Comparison of ENCODE assay signal across 10 mouse cellular contexts in genomic region chr8:105474680-105475079, GRCm38 (mm10). TPM values are rescaled to one million over a fixed set of nuclear protein-coding genes. Genes with fewer than 3 reads are reported as not detected.
A peak's percentile ranks its signal among the peaks of the same experiment; 100 is the strongest.
DNase-seq lines count a peak whose midpoint lies in the region; ATAC-seq and TF ChIP-seq lines count a peak whose summit lies in the region.
"Had no signal": no experiment of that assay in that cellular context is flagged by ENCODE, and none has a peak within 500 bp of the region (broad histone marks: within the 10 kb centered on the region; RNA-seq: fewer than 3 reads in every experiment).

No protein-coding gene starts in this region.

- no peaks in the 10 kb centered on the region for H3K79me2 ChIP-seq in heart, adult 2 months (replicated peaks; ENCODE audit: control insufficient read depth, insufficient read depth, low read length)

- TF ChIP-seq POLR2A in heart, adult 2 months (IDR thresholded peaks at IDR 0.05; ENCODE audit: insufficient read depth, low read depth, low read length), result no peak

- no peak for TF ChIP-seq EP300 in heart, adult 2 months (IDR thresholded peaks at IDR 0.05; ENCODE audit: insufficient read depth, low read depth, low read length)

- WGBS in heart, adult 2 months, result 26% methylated on average over 5 of the region's 5 CpGs
- 46% methylated on average over 5 of the region's 5 CpGs for WGBS in neural tube, embryonic 11.5 days
- WGBS in liver, embryonic 11.5 days, result 42% methylated on average over 5 of the region's 5 CpGs

- DNase-seq in heart, adult 2 months, result no peak
- no peak for DNase-seq in heart, postnatal 4 days
- DNase-seq in neural tube, embryonic 11.5 days (ENCODE audit: low spot score), result peak; percentile 8
- no peak for DNase-seq in neural tube, embryonic 10.5 days (ENCODE audit: extremely low spot score, low spot score)
- DNase-seq in lung, postnatal 25 days (ENCODE audit: low spot score), result peak; percentile 44
- no peak for DNase-seq in urinary bladder, postnatal 10 days (ENCODE audit: low spot score)
- DNase-seq in liver, embryonic 11.5 days (ENCODE audit: low spot score), result no peak
- DNase-seq in thymus, postnatal 36 days, result no peak

- H3K27ac ChIP-seq in heart, adult 2 months, result peak overlapping the region; percentile 76
- peak overlapping the region; percentile 58; the same call in 1 of the 2 replicates for H3K27ac ChIP-seq in neural tube, embryonic 11.5 days (ENCODE audit: low read depth, low read length)
- H3K27ac ChIP-seq in liver, embryonic 11.5 days (ENCODE audit: low read depth, low read length), result no peak overlapping the region

- H3K4me3 ChIP-seq in heart, adult 2 months, result 0 out of 2 replicates have a peak overlapping the region, but pooled peaks have one; percentile 15
- H3K4me3 ChIP-seq in neural tube, embryonic 11.5 days (ENCODE audit: low read depth, low read length), result no peak overlapping the region
- H3K4me3 ChIP-seq in liver, embryonic 11.5 days (ENCODE audit: low read depth, low read length), result no peak overlapping the region

- peak overlapping the region; percentile 16; the same call in 1 of the 2 replicates for H3K4me2 ChIP-seq in neural tube, embryonic 11.5 days (ENCODE audit: low read depth)
- no peak overlapping the region for H3K4me2 ChIP-seq in liver, embryonic 11.5 days

- no peak for TF ChIP-seq CTCF in heart, adult 2 months (IDR thresholded peaks at IDR 0.05)

- H3K27me3 ChIP-seq in heart, adult 2 months (ENCODE audit: control insufficient read depth, insufficient read depth, low read length), result no peaks in the 10 kb centered on the region
- H3K27me3 ChIP-seq in neural tube, embryonic 11.5 days (ENCODE audit: control insufficient read depth, insufficient read depth, low read length), result 0 out of 2 replicates have a peak, but pooled peaks cover 2% of the 10 kb centered on the region
- peaks cover 55% of the 10 kb centered on the region for H3K27me3 ChIP-seq in liver, embryonic 11.5 days (replicated peaks; ENCODE audit: control insufficient read depth, insufficient read depth, low read length)
- H3K27me3 ChIP-seq: Patski had no signal

- ATAC-seq in neural tube, embryonic 11.5 days (ENCODE audit: insufficient read depth, low FRiP score, low TSS enrichment), result no peak
- ATAC-seq in liver, embryonic 11.5 days (replicated peaks; ENCODE audit: low FRiP score), result no peak
- ATAC-seq: Patski had no signal

- no peak overlapping the region for H3K9ac ChIP-seq in heart, adult 2 months (ENCODE audit: low read depth, low read length)
- H3K9ac ChIP-seq in neural tube, embryonic 11.5 days (ENCODE audit: low read length), result peak overlapping the region; percentile 22
- H3K9ac ChIP-seq in liver, embryonic 11.5 days (ENCODE audit: low read depth, low read length), result no peak overlapping the region

- H3K9me3 ChIP-seq in neural tube, embryonic 11.5 days (ENCODE audit: control insufficient read depth, low read length), result no peaks in the 10 kb centered on the region
- H3K9me3 ChIP-seq in liver, embryonic 11.5 days (ENCODE audit: control insufficient read depth, low read length), result no peaks in the 10 kb centered on the region

- intact Hi-C loops in heart, adult 2 months (cut with DNase I), result loop anchor here (5.0 kb wide), 2 partner anchors 32 to 117 kb away; no protein-coding TSS in a partner anchor

- H3K4me1 ChIP-seq in heart, adult 2 months (ENCODE audit: control insufficient read depth, insufficient read depth, low read length), result peaks cover 21% of the 10 kb centered on the region
- peaks cover 44% of the 10 kb centered on the region for H3K4me1 ChIP-seq in neural tube, embryonic 11.5 days (ENCODE audit: control insufficient read depth, insufficient read depth, low read length)
- H3K4me1 ChIP-seq in liver, embryonic 11.5 days (replicated peaks; ENCODE audit: control insufficient read depth, insufficient read depth, low read length), result peaks cover 33% of the 10 kb centered on the region

- no peaks in the 10 kb centered on the region; the same call in 1 of the 2 replicates for H3K36me3 ChIP-seq in heart, adult 2 months (ENCODE audit: control insufficient read depth, insufficient read depth, low read length)
- H3K36me3 ChIP-seq in neural tube, embryonic 11.5 days (ENCODE audit: control insufficient read depth, insufficient read depth, low read length), result no peaks in the 10 kb centered on the region; the same call in 1 of the 2 replicates
- H3K36me3 ChIP-seq in liver, embryonic 11.5 days (ENCODE audit: control insufficient read depth, insufficient read depth, low read length), result no peaks in the 10 kb centered on the region

RNA-seq across cellular contexts. Expression of gene Tppp3, which starts 3.4 kb away (rescaled TPM):
- 10 to 100 TPM; 35.0 to 48.8 TPM for total RNA-seq in heart, adult 2 months (2021)
- polyA plus RNA-seq in heart, adult 2 months (2012; rRNA removed), result 73.7 and 89.2 TPM in 2 replicates
- 10 to 100 TPM; 44.4 to 46.1 TPM for total RNA-seq in heart, postnatal 4 days (2021)
- 218 and 229 TPM in 2 replicates for polyA plus RNA-seq in neural tube, embryonic 11.5 days (2014; fragmentation: Nextera tagmentation; extraction: Ambion mirVana)
- polyA plus RNA-seq in liver, embryonic 11.5 days (2014; fragmentation: Nextera tagmentation; extraction: Ambion mirVana), result 3.1 and 3.2 TPM in 2 replicates
- total RNA-seq: hematopoietic stem cell, adult 5-6 weeks had no signal

RNA-seq across cellular contexts. Expression of gene Zdhhc1, which starts 22.0 kb away (rescaled TPM):
- 10 to 100 TPM; 13.0 to 13.3 TPM for total RNA-seq in heart, adult 2 months (2021)
- 37.5 and 40.5 TPM in 2 replicates for polyA plus RNA-seq in heart, adult 2 months (2012; rRNA removed)
- 10 to 100 TPM; 14.6 to 15.9 TPM for total RNA-seq in heart, postnatal 4 days (2021)
- polyA plus RNA-seq in neural tube, embryonic 11.5 days (2014; fragmentation: Nextera tagmentation; extraction: Ambion mirVana), result 18.5 and 18.9 TPM in 2 replicates
- 6.4 and 8.9 TPM in 2 replicates for polyA plus RNA-seq in liver, embryonic 11.5 days (2014; fragmentation: Nextera tagmentation; extraction: Ambion mirVana)

RNA-seq across cellular contexts. Expression of gene Hsd11b2, which starts 43.9 kb away (rescaled TPM):
- total RNA-seq in heart, adult 2 months (2021), result under 1 TPM in 1 of 2 experiments, not detected in 1; 0.23 TPM
- 0.08 and 0.32 TPM in 2 replicates for polyA plus RNA-seq in heart, adult 2 months (2012; rRNA removed)
- total RNA-seq in heart, postnatal 4 days (2021), result under 1 TPM; 0.43 to 0.52 TPM
- polyA plus RNA-seq in neural tube, embryonic 11.5 days (2014; fragmentation: Nextera tagmentation; extraction: Ambion mirVana), result 22.5 and 23.9 TPM in 2 replicates
- 13.8 and 16.4 TPM in 2 replicates for polyA plus RNA-seq in liver, embryonic 11.5 days (2014; fragmentation: Nextera tagmentation; extraction: Ambion mirVana)
- total RNA-seq: hematopoietic stem cell, adult 5-6 weeks had no signal

Comparison
In these comparisons a context has a peak if more than half of its experiments do, and no peak if none do; other contexts are left out.
1. DNase-seq: peak in neural tube, embryonic 11.5 days (single experiment) and lung, postnatal 25 days (single experiment); none in heart, adult 2 months (0 of 2), heart, postnatal 4 days (single experiment), neural tube, embryonic 10.5 days (single experiment), urinary bladder, postnatal 10 days (single experiment), liver, embryonic 11.5 days (single experiment) and thymus, postnatal 36 days (0 of 2).
2. RNA of gene Tppp3, which starts 3.4 kb away (polyA plus RNA-seq): 218 to 229 TPM in neural tube, embryonic 11.5 days and 73.7 to 89.2 TPM in heart, adult 2 months; 3.1 to 3.2 TPM in liver, embryonic 11.5 days; every median in the first group is over 10 times any median in the second.
3. RNA of gene Hsd11b2, which starts 43.9 kb away (polyA plus RNA-seq): 22.5 to 23.9 TPM in neural tube, embryonic 11.5 days and 13.8 to 16.4 TPM in liver, embryonic 11.5 days; 0.08 to 0.32 TPM in heart, adult 2 months; every median in the first group is over 10 times any median in the second.